Mouse (Mus musculus) CD4-positive helper T cell, adult 2 months (primary cell): Measurements from ENCODE around the gene I0C0044D17Rik.

ENCODE experiments used
- DNase-seq: peaks from one replicate; pipeline ENCODE4 v3.0.0-alpha.2; 2012; ENCODE audit warnings: low read depth, missing footprints, low spot score

The I0C0044D17Rik gene

DNA sequence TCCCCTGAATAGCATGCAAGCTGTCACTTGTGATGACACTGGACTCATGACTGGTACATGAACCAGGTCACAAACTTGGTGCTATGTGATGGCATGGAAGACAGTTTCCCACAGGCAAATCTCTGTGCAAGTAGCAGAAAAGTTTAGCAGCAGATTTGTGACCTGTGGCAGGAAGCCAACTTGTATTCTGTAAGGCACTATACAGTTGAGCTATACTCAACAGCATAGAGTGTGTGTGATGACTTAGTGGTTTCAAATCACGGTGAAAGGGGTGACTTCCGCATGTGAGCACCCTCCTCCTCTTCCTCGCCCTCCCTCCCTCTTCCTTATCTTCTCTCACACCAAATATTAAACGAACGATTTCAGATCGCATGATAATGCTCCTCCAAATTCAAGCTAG lies 46.2 kb downstream of the I0C0044D17Rik start:
- DNase-seq, result no peak

DNA sequence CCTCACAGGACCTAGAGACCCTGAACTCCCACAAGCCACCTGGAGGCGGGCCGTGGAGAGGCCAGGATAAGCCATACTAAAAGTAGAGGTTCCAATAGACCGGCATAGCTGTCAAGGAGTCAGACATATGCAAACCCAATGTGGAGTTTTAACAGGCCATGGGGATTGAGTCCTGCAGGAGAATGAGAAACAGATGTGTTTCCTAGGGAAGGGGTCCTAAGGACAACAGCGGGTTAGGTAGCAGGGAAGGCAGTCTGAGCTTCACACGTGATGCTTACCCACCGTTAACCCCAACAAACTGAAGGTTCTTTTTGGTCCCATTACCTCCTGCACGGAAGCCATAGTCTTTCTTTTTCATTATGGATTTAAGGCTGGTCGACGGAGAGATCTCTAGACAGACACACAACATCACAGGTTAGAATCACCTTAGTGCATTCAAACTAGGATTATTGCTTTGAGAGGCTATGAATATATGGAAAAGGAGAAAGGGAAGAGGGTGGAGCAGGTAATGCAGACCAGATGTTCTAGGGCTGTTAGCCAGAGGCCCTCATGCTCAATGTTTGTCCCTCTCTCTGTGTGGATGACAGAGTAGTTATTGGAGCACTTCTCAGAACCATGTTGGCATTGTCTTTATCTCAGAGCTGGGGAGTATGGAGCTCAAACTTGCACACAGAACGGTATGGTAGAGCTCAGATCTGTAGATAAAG lies 46.8 kb downstream of the I0C0044D17Rik start:
- DNase-seq, result no peak

DNA sequence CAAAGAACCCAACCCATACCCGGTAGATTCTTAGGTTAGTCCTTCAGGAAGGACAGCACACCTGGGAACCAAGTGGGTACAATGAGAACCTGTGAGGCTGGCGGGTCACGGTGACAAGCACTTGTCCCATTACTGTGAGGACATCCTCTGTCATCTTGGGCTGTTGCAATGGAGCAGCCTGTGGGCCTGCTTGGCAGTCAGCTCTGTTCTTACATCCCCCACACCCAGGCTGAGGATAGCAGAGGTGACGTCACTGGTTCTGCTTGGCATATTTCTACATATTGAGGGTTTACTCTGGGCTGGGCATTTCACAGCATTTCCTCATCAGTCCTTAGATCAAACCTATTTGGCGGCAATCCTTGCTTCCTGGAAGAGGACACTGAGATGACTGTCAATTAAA lies 49.9 kb downstream of the I0C0044D17Rik start:
- DNase-seq, result no peak
